Mouse (Mus musculus) hindlimb bud, embryonic 11.5 days (tissue): Measurements from ENCODE around the gene Hoxa5.

ENCODE experiments used
- DNase-seq: peaks from one replicate; pipeline ENCODE4 v3.0.0-alpha.2; 2012; ENCODE audit warnings: low read depth, low spot score; ENCODE audit errors: extremely low spot score

Hoxa5 gene

GRCm38 (mm10) chr6:52227470-52228222, 23.3 kb upstream of the Hoxa5 start:
- DNase-seq = no peak

GRCm38 (mm10) chr6:52226569-52227257, 22.3 kb upstream of the Hoxa5 start:
- no peak for DNase-seq

GRCm38 (mm10) chr6:52225612-52226568, 21.5 kb upstream of the Hoxa5 start:
- DNase-seq = no peak

GRCm38 (mm10) chr6:52224895-52225611, 20.7 kb upstream of the Hoxa5 start:
- no peak for DNase-seq

GRCm38 (mm10) chr6:52223939-52224760, 19.8 kb upstream of the Hoxa5 start:
- no peak for DNase-seq

GRCm38 (mm10) chr6:52222729-52223128, 18.3 kb upstream of the Hoxa5 start:
- DNase-seq = no peak

GRCm38 (mm10) chr6:52221993-52222685, 17.8 kb upstream of the Hoxa5 start:
- DNase-seq = no peak

- no peak for DNase-seq
Measured at GRCm38 (mm10) chr6:52221337-52221992, 17.1 kb upstream of the Hoxa5 start, which contains the start of gene Hoxa7. Gene Hoxa7, minus strand, starts transcription at chr6:52221854.

- DNase-seq = no peak
Measured at GRCm38 (mm10) chr6:52220865-52221310, 16.5 kb upstream of the Hoxa5 start.

GRCm38 (mm10) chr6:52220003-52220864, 15.8 kb upstream of the Hoxa5 start:
- no peak for DNase-seq

GRCm38 (mm10) chr6:52219234-52219942, 15.0 kb upstream of the Hoxa5 start:
- no peak for DNase-seq

- DNase-seq = no peak
Measured at GRCm38 (mm10) chr6:52218643-52219215, 14.3 kb upstream of the Hoxa5 start.

- no peak for DNase-seq
Measured at GRCm38 (mm10) chr6:52217895-52218642, 13.7 kb upstream of the Hoxa5 start.

- no peak for DNase-seq
Measured at GRCm38 (mm10) chr6:52217459-52217768, 13.0 kb upstream of the Hoxa5 start.

GRCm38 (mm10) chr6:52216691-52217458, 12.5 kb upstream of the Hoxa5 start:
- DNase-seq = no peak
